Comparison of ENCODE assay signal across 8 mouse cellular contexts in genomic region chr11:69197743-69198142, GRCm38 (mm10). TPM values are rescaled to one million over a fixed set of nuclear protein-coding genes. Genes with fewer than 3 reads are reported as not detected.
DNase-seq lines count a peak whose midpoint lies in the region; ATAC-seq and TF ChIP-seq lines count a peak whose summit lies in the region.

Gene Alox8 (minus strand): TSS chr11:69197843.

- TF ChIP-seq EP300 in heart, adult 2 months (IDR thresholded peaks at IDR 0.05; ENCODE audit: insufficient read depth, low read depth, low read length): no peak

- no peak for TF ChIP-seq CTCF in heart, adult 2 months (IDR thresholded peaks at IDR 0.05)
- TF ChIP-seq CTCF in forebrain, postnatal 0 days (IDR thresholded peaks at IDR 0.05; ENCODE audit: low read depth): no peak

- intact Hi-C loops in heart, adult 2 months (cut with DNase I): loop anchor here (5.0 kb wide), 1 partner anchor 185 kb away; no protein-coding TSS in a partner anchor

- 40% methylated on average over 6 of the region's 6 CpGs for WGBS in heart, embryonic 16.5 days
- WGBS in heart, adult 2 months: 43% methylated on average over 6 of the region's 6 CpGs
- WGBS in forebrain, postnatal 0 days: 33% methylated on average over 6 of the region's 6 CpGs
- 36% methylated on average over 6 of the region's 6 CpGs for WGBS in midbrain, embryonic 11.5 days

- no peak for TF ChIP-seq POLR2A in heart, adult 2 months (IDR thresholded peaks at IDR 0.05; ENCODE audit: insufficient read depth, low read depth, low read length)

- no peak for DNase-seq in heart, adult 2 months
- no peak for DNase-seq in ES-E14 (ENCODE audit: low read depth, low spot score)
- DNase-seq in forebrain, postnatal 0 days: no peak
- no peak for DNase-seq in midbrain, embryonic 11.5 days (ENCODE audit: low spot score, missing footprints)
- DNase-seq in gastrocnemius, adult 8-10 months (ENCODE audit: low spot score in 2 of 2): no peak
- DNase-seq in layer of hippocampus, postnatal 14 days (ENCODE audit: low spot score in 2 of 2): no peak
- DNase-seq in B cell, adult 2 months: no peak

- no peaks in the 10 kb centered on the region for H3K9me3 ChIP-seq in heart, embryonic 16.5 days (replicated peaks; ENCODE audit: control insufficient read depth, low read length)
- no peaks in the 10 kb centered on the region for H3K9me3 ChIP-seq in ES-E14 (ENCODE audit: control insufficient read depth, insufficient read depth, low read depth, low read length)
- H3K9me3 ChIP-seq in forebrain, postnatal 0 days (ENCODE audit: low read length): no peaks in the 10 kb centered on the region
- H3K9me3 ChIP-seq in midbrain, embryonic 11.5 days (ENCODE audit: control insufficient read depth, low read length): no peaks in the 10 kb centered on the region

- no peak for ATAC-seq in heart, embryonic 16.5 days (replicated peaks; ENCODE audit: extremely low read depth, insufficient read depth, low FRiP score)
- no peak for ATAC-seq in forebrain, postnatal 0 days
- no peak for ATAC-seq in midbrain, embryonic 11.5 days (ENCODE audit: low FRiP score)

- H3K9ac ChIP-seq in heart, embryonic 16.5 days (ENCODE audit: low read length): peak within 1 kb of the TSS; percentile 51; the same call in 1 of the 2 replicates
- H3K9ac ChIP-seq in heart, adult 2 months (ENCODE audit: low read depth, low read length): no peak within 1 kb of the TSS
- no peak within 1 kb of the TSS for H3K9ac ChIP-seq in ES-E14 (ENCODE audit: insufficient read depth, low read depth, low read length, poor library complexity, severe bottlenecking)
- peak within 1 kb of the TSS; percentile 31; the same call in 1 of the 2 replicates for H3K9ac ChIP-seq in forebrain, postnatal 0 days
- 0 out of 2 replicates have a peak within 1 kb of the TSS, but pooled peaks have one; percentile 22 for H3K9ac ChIP-seq in midbrain, embryonic 11.5 days (ENCODE audit: low read length)

- H3K27ac ChIP-seq in heart, embryonic 16.5 days (ENCODE audit: low read length): no peak within 1 kb of the TSS
- H3K27ac ChIP-seq in heart, adult 2 months: no peak within 1 kb of the TSS
- no peak within 1 kb of the TSS for H3K27ac ChIP-seq in ES-E14 (ENCODE audit: insufficient read depth, low read depth, low read length, poor library complexity, severe bottlenecking)
- H3K27ac ChIP-seq in forebrain, postnatal 0 days (ENCODE audit: low read depth, low read length): no peak within 1 kb of the TSS
- no peak within 1 kb of the TSS for H3K27ac ChIP-seq in midbrain, embryonic 11.5 days (ENCODE audit: low read depth, low read length)

- H3K79me2 ChIP-seq in heart, adult 2 months (replicated peaks; ENCODE audit: control insufficient read depth, insufficient read depth, low read length): no peaks in the 10 kb centered on the region

- peaks cover 4% of the 10 kb centered on the region; the same call in 1 of the 2 replicates for H3K4me1 ChIP-seq in heart, embryonic 16.5 days (ENCODE audit: control insufficient read depth, insufficient read depth, low read length)
- H3K4me1 ChIP-seq in heart, adult 2 months (ENCODE audit: control insufficient read depth, insufficient read depth, low read length): no peaks in the 10 kb centered on the region
- peaks cover 0 to 4% of the 10 kb centered on the region in 2 experiments; a peak in 1 of 4 replicates for H3K4me1 ChIP-seq in ES-E14 (ENCODE audit: control insufficient read depth in 2 of 2, insufficient read depth in 2 of 2, low read length in 2 of 2, poor library complexity in 1 of 2)
- 0 out of 2 replicates have a peak, but pooled peaks cover 8% of the 10 kb centered on the region for H3K4me1 ChIP-seq in forebrain, postnatal 0 days (ENCODE audit: insufficient read depth)
- no peaks in the 10 kb centered on the region for H3K4me1 ChIP-seq in midbrain, embryonic 11.5 days (ENCODE audit: control insufficient read depth, insufficient read depth, low read length)

- H3K4me2 ChIP-seq in heart, embryonic 16.5 days (ENCODE audit: low read depth, low read length): peak within 1 kb of the TSS; percentile 63
- H3K4me2 ChIP-seq in forebrain, postnatal 0 days (ENCODE audit: low read depth): peak within 1 kb of the TSS; percentile 47
- H3K4me2 ChIP-seq in midbrain, embryonic 11.5 days: peak within 1 kb of the TSS; percentile 29

- H3K27me3 ChIP-seq in heart, embryonic 16.5 days (ENCODE audit: control insufficient read depth, insufficient read depth, low read length): peaks cover 20% of the 10 kb centered on the region
- peaks cover 7% of the 10 kb centered on the region for H3K27me3 ChIP-seq in heart, adult 2 months (ENCODE audit: control insufficient read depth, insufficient read depth, low read length)
- peaks cover 13% of the 10 kb centered on the region; the same call in 1 of the 2 replicates for H3K27me3 ChIP-seq in forebrain, postnatal 0 days (ENCODE audit: insufficient read depth, low read length)
- peaks cover 15% of the 10 kb centered on the region for H3K27me3 ChIP-seq in midbrain, embryonic 11.5 days (ENCODE audit: control insufficient read depth, insufficient read depth, low read length)

- in situ Hi-C loops in ES-E14 (cut with MboI; ENCODE audit: low sequenced_read_pairs in 2 of 2, unreplicated experiment in 2 of 2): loop anchor here (10.0 kb wide), 1 partner anchor 47 kb away; no protein-coding TSS in a partner anchor

- peak within 1 kb of the TSS; percentile 30 for H3K4me3 ChIP-seq in heart, embryonic 16.5 days (ENCODE audit: low read length)
- no peak within 1 kb of the TSS for H3K4me3 ChIP-seq in heart, adult 2 months
- H3K4me3 ChIP-seq in ES-E14 (ENCODE audit: insufficient read depth in 1 of 2, low read depth in 1 of 2, low read length in 2 of 2, poor library complexity in 1 of 2, severe bottlenecking in 1 of 2): peak within 1 kb of the TSS; percentile 31 to 46; a peak in 3 of 4 replicates
- peak within 1 kb of the TSS; percentile 27 for H3K4me3 ChIP-seq in forebrain, postnatal 0 days (ENCODE audit: low read depth, low read length)
- 0 out of 2 replicates have a peak within 1 kb of the TSS, but pooled peaks have one; percentile 15 for H3K4me3 ChIP-seq in midbrain, embryonic 11.5 days (ENCODE audit: low read depth, low read length)

- no peaks in the 10 kb centered on the region for H3K36me3 ChIP-seq in heart, embryonic 16.5 days (ENCODE audit: control insufficient read depth, insufficient read depth)
- H3K36me3 ChIP-seq in heart, adult 2 months (ENCODE audit: control insufficient read depth, insufficient read depth, low read length): no peaks in the 10 kb centered on the region
- H3K36me3 ChIP-seq in ES-E14 (ENCODE audit: control insufficient read depth, insufficient read depth, low read length, poor library complexity, severe bottlenecking): no peaks in the 10 kb centered on the region
- H3K36me3 ChIP-seq in forebrain, postnatal 0 days (ENCODE audit: insufficient read depth): no peaks in the 10 kb centered on the region
- H3K36me3 ChIP-seq in midbrain, embryonic 11.5 days (ENCODE audit: control insufficient read depth, insufficient read depth, low read length): no peaks in the 10 kb centered on the region

TF ChIP-seq in ES-E14, 5 proteins besides CTCF, POLR2A, EP300 and RAD21:
- no peak for TF ChIP-seq CHD2 (IDR thresholded peaks at IDR 0.05; ENCODE audit: low read depth, low read length)
- no peak for TF ChIP-seq ZC3H11A (IDR thresholded peaks at IDR 0.05; ENCODE audit: borderline replicate concordance, low read depth, low read length)
- TF ChIP-seq ZNF384 (IDR thresholded peaks at IDR 0.05; ENCODE audit: low read depth, low read length): no peak
- no peak for TF ChIP-seq HCFC1 (IDR thresholded peaks at IDR 0.05; ENCODE audit: borderline replicate concordance, insufficient read depth, low read length)
- no peak for TF ChIP-seq MAFK (IDR thresholded peaks at IDR 0.05; ENCODE audit: insufficient read depth, low read depth, low read length)

RNA-seq across cellular contexts. Expression of gene Alox8, which starts in this region (rescaled TPM):
- polyA plus RNA-seq in heart, embryonic 16.5 days (2015; fragmentation: Nextera tagmentation; extraction: Ambion mirVana): 1.7 TPM in 2 replicates
- 1 to 10 TPM in 1 of 2 experiments, under 1 TPM in 1; 0.84 to 1.6 TPM for total RNA-seq in heart, adult 2 months (2021)
- 0.68 TPM in 1 of 2 replicates, not detected in the other for polyA plus RNA-seq in heart, adult 2 months (2012; rRNA removed)
- total RNA-seq in ES-E14 (2012; rRNA removed): 0.85 and 1.6 TPM in 2 replicates
- 1.2 and 1.7 TPM in 2 replicates for total RNA-seq in forebrain, postnatal 0 days (2014; rRNA removed)
- polyA plus RNA-seq in forebrain, postnatal 0 days (2015; fragmentation: Nextera tagmentation; extraction: Ambion mirVana): 0.34 and 0.54 TPM in 2 replicates
- 0.11 TPM in 1 of 2 replicates, not detected in the other for polyA plus RNA-seq in midbrain, embryonic 11.5 days (2014; fragmentation: Nextera tagmentation; extraction: Ambion mirVana)
- total RNA-seq in gastrocnemius, adult 8-10 months (2022): not detected
- total RNA-seq in layer of hippocampus, postnatal 14 days (2021): 1 to 10 TPM; 5.5 to 8.4 TPM

Comparison
In these comparisons a context has a peak if more than half of its experiments do, and no peak if none do; other contexts are left out.
1. H3K9ac ChIP-seq: peak in heart, embryonic 16.5 days (single experiment), forebrain, postnatal 0 days (single experiment) and midbrain, embryonic 11.5 days (single experiment); none in heart, adult 2 months (single experiment) and ES-E14 (single experiment).
2. Peak in every context shown above with its lines, with median percentiles within 50 percentile points of each other: H3K4me2 ChIP-seq.